Mouse (Mus musculus): Measurements from ENCODE around the gene Ttc21a. TPM values are rescaled to one million over a fixed set of nuclear protein-coding genes. Genes with fewer than 3 reads are reported as not detected.

The Ttc21a gene
- total RNA-seq, 2 experiments from 2014 or later: 0.49 to 0.92 TPM

- Histone ChIP-seq H3K27ac (peak overlapping the region; percentile 21; the same call in 1 of the 2 replicates), H3K4me3 (no peak overlapping the region)
- no peak for DNase-seq (ENCODE audit: low spot score in 2 of 2)
- no peak for TF ChIP-seq CTCF (conservative IDR thresholded peaks at IDR 0.05)
These were observed 33.6 kb downstream of the Ttc21a start for GRCm38 (mm10) chr9:119970763-119971656.

- no peak for TF ChIP-seq CTCF (conservative IDR thresholded peaks at IDR 0.05)
- H3K4me3 ChIP-seq: no peak overlapping the region
- no peak overlapping the region for H3K27ac ChIP-seq
- DNase-seq (ENCODE audit: low spot score in 2 of 2): no peak
These were observed 34.8 kb downstream of the Ttc21a start for GRCm38 (mm10) chr9:119972166-119972565.

- Histone ChIP-seq H3K27ac (no peak overlapping the region), H3K4me3 (no peak overlapping the region)
- TF ChIP-seq CTCF (conservative IDR thresholded peaks at IDR 0.05): no peak
- no peak for DNase-seq (ENCODE audit: low spot score in 2 of 2)
These were observed 35.2 kb downstream of the Ttc21a start for GRCm38 (mm10) chr9:119972582-119972981.

- DNase-seq (ENCODE audit: low spot score in 2 of 2): no peak
- no peak for TF ChIP-seq CTCF (conservative IDR thresholded peaks at IDR 0.05)
- H3K4me3 ChIP-seq: no peak overlapping the region
- no peak overlapping the region for H3K27ac ChIP-seq
These were observed 35.9 kb downstream of the Ttc21a start for GRCm38 (mm10) chr9:119973281-119973680.

- Histone ChIP-seq H3K4me3 (no peak overlapping the region), H3K27ac (no peak overlapping the region)
- no peak for DNase-seq (ENCODE audit: low spot score in 2 of 2)
- TF ChIP-seq CTCF (conservative IDR thresholded peaks at IDR 0.05): peak; percentile 73
These were observed 36.6 kb downstream of the Ttc21a start for GRCm38 (mm10) chr9:119973869-119974520.

- TF ChIP-seq CTCF (conservative IDR thresholded peaks at IDR 0.05): peak; percentile 62
- Histone ChIP-seq H3K27ac (no peak overlapping the region), H3K4me3 (no peak overlapping the region)
- no peak for DNase-seq (ENCODE audit: low spot score in 2 of 2)
These were observed 37.2 kb downstream of the Ttc21a start for GRCm38 (mm10) chr9:119974609-119975008.

- Histone ChIP-seq H3K27ac (no peak overlapping the region), H3K4me3 (no peak overlapping the region)
- no peak for DNase-seq (ENCODE audit: low spot score in 2 of 2)
- TF ChIP-seq CTCF (conservative IDR thresholded peaks at IDR 0.05): no peak
These were observed 37.9 kb downstream of the Ttc21a start for GRCm38 (mm10) chr9:119975286-119975685.

GRCm38 (mm10) chr9:119976704-119977556, 39.5 kb downstream of the Ttc21a start:
- no peak for DNase-seq (ENCODE audit: low spot score in 2 of 2)
- TF ChIP-seq CTCF (conservative IDR thresholded peaks at IDR 0.05): no peak
- Histone ChIP-seq H3K4me3 (no peak overlapping the region), H3K27ac (peak overlapping the region; percentile 67; the same call in 1 of the 2 replicates)

GRCm38 (mm10) chr9:119977557-119978060, 40.2 kb downstream of the Ttc21a start:
- H3K4me3 ChIP-seq: no peak overlapping the region
- TF ChIP-seq CTCF (conservative IDR thresholded peaks at IDR 0.05): no peak
- peak overlapping the region; percentile 67 for H3K27ac ChIP-seq
- DNase-seq (ENCODE audit: low spot score in 2 of 2): peak in 1 of 2 experiments; percentile 44

- H3K4me3 ChIP-seq: no peak overlapping the region
- TF ChIP-seq CTCF (conservative IDR thresholded peaks at IDR 0.05): no peak
- no peak for DNase-seq (ENCODE audit: low spot score in 2 of 2)
- H3K27ac ChIP-seq: peak overlapping the region; percentile 67
These were observed 40.9 kb downstream of the Ttc21a start for GRCm38 (mm10) chr9:119978151-119978810.

GRCm38 (mm10) chr9:119978811-119979441, 41.5 kb downstream of the Ttc21a start:
- no peak for TF ChIP-seq CTCF (conservative IDR thresholded peaks at IDR 0.05)
- DNase-seq (ENCODE audit: low spot score in 2 of 2): peak; percentile 59 to 81
- Histone ChIP-seq H3K4me3 (no peak overlapping the region), H3K27ac (peak overlapping the region; percentile 67)

Data from layer of hippocampus, adult 2 months (tissue).